Mouse (Mus musculus) adrenal gland, postnatal 4 days (tissue): ENCODE measurements around the gene Kcnj16. TPM values are rescaled to one million over a fixed set of nuclear protein-coding genes. Genes with fewer than 3 reads are reported as not detected.

ENCODE experiments used
- DNase-seq, 2 experiments: peaks; one replicate each; pipeline ENCODE4 v3.0.0; 2021 to 2022; ENCODE audit warnings: low spot score in 2 of 2, mixed read lengths in 2 of 2
- total RNA-seq, 2 experiments: library from RNA; stranded (reverse); gene quantifications; 2 replicates each; pipeline ENCODE4 v1.2.3; 2021

The Kcnj16 gene
- total RNA-seq, 2 experiments from 2014 or later = 0.68 to 15.5 TPM

GRCm38 (mm10) chr11:111054854-111055822 is 87.3 kb downstream of the Kcnj16 start:
- DNase-seq = no peak

- no peak for DNase-seq
These were observed 88.2 kb downstream of the Kcnj16 start for GRCm38 (mm10) chr11:111056030-111056429.

- DNase-seq = no peak
These were observed 89.6 kb downstream of the Kcnj16 start for GRCm38 (mm10) chr11:111057435-111057834.

GRCm38 (mm10) chr11:111059440-111059839 is 91.6 kb downstream of the Kcnj16 start:
- DNase-seq = no peak

- no peak for DNase-seq
These were observed 92.4 kb downstream of the Kcnj16 start for GRCm38 (mm10) chr11:111060216-111060615.

- no peak for DNase-seq
These were observed 97.1 kb downstream of the Kcnj16 start for GRCm38 (mm10) chr11:111064751-111065527.

GRCm38 (mm10) chr11:111065635-111066298 is 97.9 kb downstream of the Kcnj16 start, which contains the start of gene Kcnj2:
TSS of gene Kcnj2 (plus strand) at chr11:111066164.
- DNase-seq = peak; percentile 80 to 87

- no peak for DNase-seq
These were observed 98.5 kb downstream of the Kcnj16 start for GRCm38 (mm10) chr11:111066299-111066691.

GRCm38 (mm10) chr11:111067787-111068186 is 100.0 kb downstream of the Kcnj16 start:
- no peak for DNase-seq

GRCm38 (mm10) chr11:111070460-111070859 is 102.6 kb downstream of the Kcnj16 start:
- no peak for DNase-seq

GRCm38 (mm10) chr11:111074131-111074530 is 106.3 kb downstream of the Kcnj16 start:
- no peak for DNase-seq

Other genes starting within 250 kb of the Kcnj16 start
- gene Kcnj2, start 98.1 kb downstream of the Kcnj16 start, total RNA-seq = 1 to 10 TPM; 5.2 to 5.8 TPM